Mouse (Mus musculus) intestine, embryonic 15.5 days (tissue): ENCODE results near the gene Cep290. TPM values are rescaled to one million over a fixed set of nuclear protein-coding genes. Genes with fewer than 3 reads are reported as not detected.

Experiments
- ATAC-seq: fragments of 200-750 bp; cut with Nextera tagmentation; 2 replicates; pipeline ENCODE4 v1.8.0; 2017; ENCODE audit warnings: moderate TSS enrichment, moderate library complexity
- H3K27ac ChIP-seq: fragments of 300-500 bp; sonication (generic); 2 replicates; pipeline ENCODE4 v1.5.1; 2015; ENCODE audit warnings: mild to moderate bottlenecking, inconsistent platforms
- H3K27me3 ChIP-seq: fragments of 300-500 bp; sonication (generic); replicated peaks from 2 replicates; pipeline ENCODE4 v1.6.1; 2015; ENCODE audit warnings: inconsistent platforms
- H3K36me3 ChIP-seq: fragments of 300-500 bp; sonication (generic); 2 replicates; pipeline ENCODE4 v1.6.1; 2015; ENCODE audit warnings: inconsistent platforms
- H3K4me1 ChIP-seq: fragments of 300-500 bp; sonication (generic); replicated peaks from 2 replicates; pipeline ENCODE4 v1.6.1; 2015; ENCODE audit warnings: inconsistent platforms
- H3K4me2 ChIP-seq: fragments of 300-500 bp; sonication (generic); replicated peaks from 2 replicates; pipeline ENCODE4 v1.6.1; 2015; ENCODE audit warnings: mild to moderate bottlenecking, inconsistent platforms
- H3K4me3 ChIP-seq: fragments of 300-500 bp; sonication (generic); replicated peaks from 2 replicates; pipeline ENCODE4 v1.5.1; 2015; ENCODE audit warnings: inconsistent platforms
- H3K9ac ChIP-seq: fragments of 300-500 bp; sonication (generic); 2 replicates; pipeline ENCODE4 v1.6.1; 2015; ENCODE audit warnings: inconsistent platforms
- H3K9me3 ChIP-seq: fragments of 300-500 bp; sonication (generic); 2 replicates; pipeline ENCODE4 v1.6.1; 2016; ENCODE audit warnings: inconsistent platforms
- WGBS: fragments of 180-500 bp; shearing (Covaris S2); methylation state at CpG from one replicate; pipeline ENCODE4 v1.1.7; 2015; 5-methylcytosine and 5-hydroxymethylcytosine counted together
- polyA plus RNA-seq: library from polyadenylated mRNA; unstranded; fragments of >200 nt; fragmentation: Nextera tagmentation; extraction: Ambion mirVana; gene quantifications from 2 replicates; pipeline ENCODE4 v1.2.1, GENCODE M21; 2015

The Cep290 gene
- 3.7 and 3.8 TPM in 2 replicates for polyA plus RNA-seq

- Histone ChIP-seq H3K9me3 (no peaks in the 10 kb centered on the region), H3K4me1 (peaks cover 3% of the 10 kb centered on the region; the same call in 1 of the 2 replicates), H3K27me3 (no peaks in the 10 kb centered on the region), H3K4me3 (peak within 1 kb of the TSS; percentile 77), H3K27ac (peak within 1 kb of the TSS; percentile 75), H3K4me2 (peak within 1 kb of the TSS; percentile 85), H3K36me3 (no peaks in the 10 kb centered on the region), H3K9ac (peak within 1 kb of the TSS; percentile 79)
- WGBS = under 1% methylated on average over 63 of the region's 63 CpGs
- peak; percentile 99 for ATAC-seq
These were observed at the start of gene Cep290, which contains the start of gene Tmtc3 for GRCm38 (mm10) chr10:100487097-100487978. Gene Cep290, plus strand, starts transcription at chr10:100487558. Gene Tmtc3, minus strand, starts transcription at chr10:100487350.

GRCm38 (mm10) chr10:100449394-100449793 lies 38.0 kb upstream of the Cep290 start:
- ATAC-seq = no peak
- no peak overlapping the region for H3K27ac ChIP-seq
- H3K36me3 ChIP-seq = no peaks in the 10 kb centered on the region

GRCm38 (mm10) chr10:100460515-100460914 lies 26.8 kb upstream of the Cep290 start:
- Histone ChIP-seq H3K27me3 (no peaks in the 10 kb centered on the region), H3K9ac (no peak overlapping the region), H3K4me3 (no peak overlapping the region), H3K4me2 (no peak overlapping the region), H3K4me1 (no peaks in the 10 kb centered on the region), H3K9me3 (no peaks in the 10 kb centered on the region), H3K27ac (no peak overlapping the region), H3K36me3 (peaks cover 4% of the 10 kb centered on the region; the same call in 1 of the 2 replicates)
- ATAC-seq = no peak

More at GRCm38 (mm10) chr10:100449394-100449793, 38.0 kb upstream of the Cep290 start:
- Histone ChIP-seq H3K4me2 (no peak overlapping the region), H3K9ac (no peak overlapping the region), H3K27me3 (no peaks in the 10 kb centered on the region), H3K4me1 (no peaks in the 10 kb centered on the region), H3K9me3 (no peaks in the 10 kb centered on the region), H3K4me3 (no peak overlapping the region)

- Histone ChIP-seq H3K27me3 (no peaks in the 10 kb centered on the region), H3K4me1 (no peaks in the 10 kb centered on the region), H3K9ac (no peak overlapping the region), H3K36me3 (no peaks in the 10 kb centered on the region), H3K4me2 (no peak overlapping the region), H3K4me3 (no peak overlapping the region), H3K27ac (no peak overlapping the region), H3K9me3 (no peaks in the 10 kb centered on the region)
- ATAC-seq = no peak
- WGBS = 52% methylated on average over 3 of the region's 3 CpGs
These were observed 12.3 kb upstream of the Cep290 start for GRCm38 (mm10) chr10:100475040-100475439.

- Histone ChIP-seq H3K36me3 (no peaks in the 10 kb centered on the region), H3K4me3 (no peak overlapping the region), H3K27ac (no peak overlapping the region), H3K9me3 (no peaks in the 10 kb centered on the region), H3K9ac (no peak overlapping the region), H3K27me3 (no peaks in the 10 kb centered on the region), H3K4me1 (no peaks in the 10 kb centered on the region), H3K4me2 (no peak overlapping the region)
- 90% methylated on average over 3 of the region's 3 CpGs for WGBS
- no peak for ATAC-seq
These were observed 7.8 kb upstream of the Cep290 start for GRCm38 (mm10) chr10:100479538-100479937.

GRCm38 (mm10) chr10:100486701-100487096 lies 659 bp upstream of the Cep290 start:
- H3K4me1 ChIP-seq = peaks cover 3% of the 10 kb centered on the region; the same call in 1 of the 2 replicates

GRCm38 (mm10) chr10:100491916-100492315 lies 4.6 kb downstream of the Cep290 start:
- H3K9ac ChIP-seq = no peak overlapping the region
- H3K4me3 ChIP-seq = no peak overlapping the region
- peaks cover 3% of the 10 kb centered on the region; the same call in 1 of the 2 replicates for H3K4me1 ChIP-seq
- ATAC-seq = no peak
- no peaks in the 10 kb centered on the region for H3K27me3 ChIP-seq
- no peak overlapping the region for H3K27ac ChIP-seq
- no peaks in the 10 kb centered on the region for H3K36me3 ChIP-seq
- 90% methylated on average over 7 of the region's 7 CpGs for whole genome bisulfite sequencing
- H3K9me3 ChIP-seq = no peaks in the 10 kb centered on the region
- H3K4me2 ChIP-seq = no peak overlapping the region

More at GRCm38 (mm10) chr10:100486701-100487096, 659 bp upstream of the Cep290 start:
- peak; percentile 46 for ATAC-seq
- 0% methylated on average over 13 of the region's 13 CpGs for WGBS
- H3K4me3 ChIP-seq = peak overlapping the region; percentile 77
- no peaks in the 10 kb centered on the region for H3K36me3 ChIP-seq
- H3K27ac ChIP-seq = peak overlapping the region; percentile 75
- H3K27me3 ChIP-seq = no peaks in the 10 kb centered on the region
- peak overlapping the region; percentile 79 for H3K9ac ChIP-seq
- no peaks in the 10 kb centered on the region for H3K9me3 ChIP-seq
- peak overlapping the region; percentile 85 for H3K4me2 ChIP-seq

- no peak overlapping the region for H3K4me3 ChIP-seq
- ATAC-seq = no peak
- no peaks in the 10 kb centered on the region for H3K4me1 ChIP-seq
- peaks cover 4% of the 10 kb centered on the region; the same call in 1 of the 2 replicates for H3K36me3 ChIP-seq
- no peak overlapping the region for H3K9ac ChIP-seq
- no peaks in the 10 kb centered on the region for H3K27me3 ChIP-seq
- no peak overlapping the region for H3K4me2 ChIP-seq
- WGBS = 57% methylated on average over 3 of the region's 3 CpGs
- no peak overlapping the region for H3K27ac ChIP-seq
- H3K9me3 ChIP-seq = no peaks in the 10 kb centered on the region
These were observed 11.0 kb downstream of the Cep290 start for GRCm38 (mm10) chr10:100498309-100498708.

- no peaks in the 10 kb centered on the region for H3K9me3 ChIP-seq
- H3K4me2 ChIP-seq = no peak overlapping the region
- no peaks in the 10 kb centered on the region for H3K27me3 ChIP-seq
- H3K36me3 ChIP-seq = no peaks in the 10 kb centered on the region
- WGBS = 76% methylated on average over 1 of the region's 1 CpGs
- H3K27ac ChIP-seq = no peak overlapping the region
- H3K4me1 ChIP-seq = no peaks in the 10 kb centered on the region
- H3K9ac ChIP-seq = no peak overlapping the region
- H3K4me3 ChIP-seq = no peak overlapping the region
- no peak for ATAC-seq
These were observed 20.8 kb downstream of the Cep290 start for GRCm38 (mm10) chr10:100508170-100508569.

GRCm38 (mm10) chr10:100521617-100522016 lies 34.3 kb downstream of the Cep290 start:
- Histone ChIP-seq H3K4me3 (no peak overlapping the region), H3K9ac (no peak overlapping the region), H3K4me1 (no peaks in the 10 kb centered on the region), H3K4me2 (no peak overlapping the region), H3K9me3 (no peaks in the 10 kb centered on the region), H3K27ac (no peak overlapping the region), H3K27me3 (no peaks in the 10 kb centered on the region), H3K36me3 (no peaks in the 10 kb centered on the region)
- WGBS = 85% methylated on average over 4 of the region's 4 CpGs
- no peak for ATAC-seq

- Histone ChIP-seq H3K27me3 (no peaks in the 10 kb centered on the region), H3K4me2 (no peak overlapping the region), H3K9me3 (no peaks in the 10 kb centered on the region), H3K27ac (no peak overlapping the region), H3K9ac (no peak overlapping the region), H3K36me3 (no peaks in the 10 kb centered on the region), H3K4me1 (no peaks in the 10 kb centered on the region), H3K4me3 (no peak overlapping the region)
- ATAC-seq = no peak
- 93% methylated on average over 9 of the region's 9 CpGs for WGBS
These were observed 35.0 kb downstream of the Cep290 start for GRCm38 (mm10) chr10:100522330-100522729.

GRCm38 (mm10) chr10:100524499-100525390 lies 37.4 kb downstream of the Cep290 start:
- H3K4me2 ChIP-seq = no peak overlapping the region
- H3K36me3 ChIP-seq = no peaks in the 10 kb centered on the region
- no peak overlapping the region for H3K27ac ChIP-seq
- H3K4me1 ChIP-seq = no peaks in the 10 kb centered on the region
- no peak overlapping the region for H3K9ac ChIP-seq
- no peak overlapping the region for H3K4me3 ChIP-seq
- no peaks in the 10 kb centered on the region for H3K27me3 ChIP-seq
- ATAC-seq = no peak
- no peaks in the 10 kb centered on the region for H3K9me3 ChIP-seq
- WGBS = 86% methylated on average over 9 of the region's 9 CpGs
